Mouse (Mus musculus) intestine, postnatal 0 days (tissue): ENCODE results near the gene Prkaca. TPM values are rescaled to one million over a fixed set of nuclear protein-coding genes. Genes with fewer than 3 reads are reported as not detected.
"Not testable (repeated sequence)": the region's sequence is repeated elsewhere in the genome, so short reads cannot be mapped to it uniquely, and the experiment has no call there.

Source experiments
- ATAC-seq: fragments of 200-750 bp; cut with Nextera tagmentation; 2 replicates; pipeline ENCODE4 v1.8.0; 2017; ENCODE audit warnings: mild to moderate bottlenecking, moderate TSS enrichment, moderate library complexity
- H3K27ac ChIP-seq: fragments of 300-500 bp; sonication (generic); 2 replicates; pipeline ENCODE4 v1.5.1; 2014; ENCODE audit warnings: mild to moderate bottlenecking, low read depth, low read length, moderate library complexity
- H3K27me3 ChIP-seq: fragments of 300-500 bp; sonication (generic); replicated peaks from 2 replicates; pipeline ENCODE4 v1.6.1; 2014; ENCODE audit warnings: low read length, mixed read lengths; ENCODE audit not compliant: control insufficient read depth, insufficient read depth
- H3K36me3 ChIP-seq: fragments of 300-500 bp; sonication (generic); 2 replicates; pipeline ENCODE4 v1.6.1; 2014; ENCODE audit warnings: mild to moderate bottlenecking, moderate library complexity; ENCODE audit not compliant: control insufficient read depth, insufficient read depth
- H3K4me1 ChIP-seq: fragments of 300-500 bp; sonication (generic); replicated peaks from 2 replicates; pipeline ENCODE4 v1.6.1; 2014; ENCODE audit warnings: antibody characterized with exemption, low read length, mixed read lengths; ENCODE audit not compliant: control insufficient read depth, insufficient read depth
- H3K4me2 ChIP-seq: fragments of 300-500 bp; sonication (generic); replicated peaks from 2 replicates; pipeline ENCODE4 v1.6.1; 2014; ENCODE audit warnings: low read depth, mild to moderate bottlenecking, moderate library complexity
- H3K4me3 ChIP-seq: fragments of 300-500 bp; sonication (generic); 2 replicates; pipeline ENCODE4 v1.5.1; 2014; ENCODE audit warnings: low read depth, low read length
- H3K9ac ChIP-seq: fragments of 300-500 bp; sonication (generic); 2 replicates; pipeline ENCODE4 v1.6.1; 2014; ENCODE audit warnings: mild to moderate bottlenecking, low read depth, low read length
- H3K9me3 ChIP-seq: fragments of 300-500 bp; sonication (generic); 2 replicates; pipeline ENCODE4 v1.6.1; 2016; ENCODE audit warnings: mixed run types; ENCODE audit not compliant: control insufficient read depth
- CTCF ChIP-seq: sonication (generic); IDR thresholded peaks from 2 replicates; pipeline ENCODE4 v1.5.1; 2016; ENCODE audit warnings: low read depth, mild to moderate bottlenecking, control low read depth, antibody characterized with exemption, moderate library complexity
- WGBS: fragments of 180-500 bp; shearing (Covaris S2); extraction: QIAGEN DNeasy Blood & Tissue Kit; methylation state at CpG from one replicate; pipeline ENCODE4 v1.1.7; 2014; 5-methylcytosine and 5-hydroxymethylcytosine counted together
- polyA plus RNA-seq: library from polyadenylated mRNA; unstranded; fragments of >200 nt; fragmentation: Nextera tagmentation; extraction: Ambion mirVana; gene quantifications from 2 replicates; pipeline ENCODE4 v1.2.1, GENCODE M21; 2015

Prkaca gene
- polyA plus RNA-seq, 1 experiment from 2014 or later = 70.7 TPM

DNA sequence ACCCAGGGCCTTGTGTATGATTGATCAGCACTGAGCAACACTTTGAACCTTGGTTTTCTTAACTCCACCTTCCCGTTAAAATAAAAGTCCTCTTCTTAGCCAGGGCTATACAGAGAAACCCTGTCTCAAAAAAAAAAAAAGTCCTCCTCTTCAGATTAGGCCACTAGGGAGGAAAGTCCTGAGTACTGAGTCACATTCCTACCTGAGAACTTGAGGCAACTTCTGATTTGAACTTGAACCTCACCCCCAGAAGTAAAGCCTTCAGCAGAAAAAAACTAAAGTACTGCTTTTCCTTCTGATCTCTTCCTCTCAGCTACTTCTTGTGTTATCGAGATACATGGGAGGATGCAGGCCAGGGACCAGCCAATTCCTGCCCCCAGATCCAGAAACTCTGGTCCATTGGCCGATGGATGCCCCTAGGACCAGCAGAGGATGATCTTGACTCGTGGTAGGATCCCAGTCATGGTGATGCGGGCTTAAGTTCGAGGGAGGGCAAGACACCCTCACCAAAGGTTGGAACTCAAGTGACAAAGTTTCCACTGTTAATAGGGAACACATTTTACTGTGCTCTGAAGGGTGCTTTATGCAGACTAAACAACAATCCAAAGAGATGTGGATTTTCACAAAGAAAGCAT is 30.9 kb downstream of the Prkaca start:
- Histone ChIP-seq H3K36me3 (peaks cover 6% of the 10 kb centered on the region; the same call in 1 of the 2 replicates), H3K27me3 (no peaks in the 10 kb centered on the region), H3K4me1 (peaks cover 4% of the 10 kb centered on the region; the same call in 1 of the 2 replicates), H3K4me2 (peak overlapping the region; percentile 93), H3K9ac (peak overlapping the region; percentile 55; the same call in 1 of the 2 replicates), H3K4me3 (peak overlapping the region; percentile 54), H3K27ac (peak overlapping the region; percentile 51; the same call in 1 of the 2 replicates), H3K9me3 (no peaks in the 10 kb centered on the region)
- 0 out of 2 replicates have a peak, but pooled peaks have one; percentile 15 for ATAC-seq
- TF ChIP-seq CTCF = no peak
- 70% methylated on average over 6 of the region's 6 CpGs for WGBS

DNA sequence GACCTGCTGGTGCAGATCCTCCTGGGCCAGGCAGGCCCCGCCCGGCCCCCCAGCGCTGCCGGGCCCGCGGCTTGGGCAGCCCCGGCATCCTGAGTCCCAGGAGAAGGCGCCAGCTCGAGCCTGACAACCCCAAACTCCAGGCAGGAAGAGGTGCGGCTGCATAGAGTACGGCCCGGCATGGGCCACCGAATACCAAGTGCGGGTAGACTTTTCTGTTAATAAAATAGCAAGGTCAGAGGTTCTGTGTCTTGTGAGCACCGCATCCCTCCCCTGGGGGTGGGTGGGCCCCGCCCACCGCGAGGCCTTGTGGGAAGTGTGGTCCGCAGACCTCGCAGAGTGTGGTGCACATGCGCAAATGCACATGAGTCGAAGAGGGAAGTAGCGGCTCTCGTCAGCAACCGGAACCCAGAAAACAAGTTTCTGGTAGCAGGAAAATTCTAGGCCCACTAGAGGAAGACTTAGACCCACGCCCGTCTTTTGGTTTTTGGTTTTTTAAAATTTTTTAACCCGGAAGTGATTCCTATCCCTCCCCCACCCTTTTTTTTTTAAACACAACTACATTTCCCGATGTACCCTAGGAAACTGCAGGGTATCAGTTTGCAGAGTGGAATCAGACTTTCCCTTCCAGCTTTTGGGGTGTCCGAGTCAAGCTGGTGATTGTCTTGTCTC is 31.9 kb downstream of the Prkaca start:
- Histone ChIP-seq H3K9me3 (no peaks in the 10 kb centered on the region), H3K27ac (peak overlapping the region; percentile 51), H3K27me3 (no peaks in the 10 kb centered on the region), H3K4me3 (peak overlapping the region; percentile 54), H3K36me3 (peaks cover 6% of the 10 kb centered on the region; the same call in 1 of the 2 replicates), H3K4me2 (peak overlapping the region; percentile 93), H3K4me1 (0 out of 2 replicates have a peak, but pooled peaks cover 4% of the 10 kb centered on the region), H3K9ac (peak overlapping the region; percentile 55)
- TF ChIP-seq CTCF = no peak
- peak; percentile 80 for ATAC-seq
- WGBS = under 1% methylated on average over 30 of the region's 30 CpGs

DNA sequence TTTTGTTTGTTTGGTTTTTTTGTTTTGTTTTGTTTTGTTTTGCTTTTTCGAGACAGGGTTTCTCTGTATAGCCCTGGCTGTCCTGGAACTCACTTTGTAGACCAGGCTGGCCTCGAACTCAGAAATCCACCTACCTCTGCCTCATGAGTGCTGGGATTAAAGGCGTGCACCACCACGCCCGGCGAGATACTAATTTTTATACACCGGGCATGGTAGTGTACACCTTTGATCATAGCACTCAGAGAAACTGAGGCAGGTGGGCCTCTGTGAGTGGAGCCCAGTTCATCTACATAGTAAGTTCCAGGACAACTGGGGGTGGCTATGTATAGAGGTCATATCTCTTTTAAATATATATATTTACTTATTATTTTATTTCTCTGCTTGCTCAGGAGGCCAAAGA is 32.7 kb downstream of the Prkaca start:
- not testable (repeated sequence) for H3K4me3 ChIP-seq, H3K27ac ChIP-seq, H3K4me1 ChIP-seq, ATAC-seq, H3K27me3 ChIP-seq, H3K9ac ChIP-seq, H3K36me3 ChIP-seq, H3K9me3 ChIP-seq
- 91% methylated on average over 7 of the region's 7 CpGs for WGBS
- H3K4me2 ChIP-seq = peak overlapping the region; percentile 93; the same call in 1 of the 2 replicates

DNA sequence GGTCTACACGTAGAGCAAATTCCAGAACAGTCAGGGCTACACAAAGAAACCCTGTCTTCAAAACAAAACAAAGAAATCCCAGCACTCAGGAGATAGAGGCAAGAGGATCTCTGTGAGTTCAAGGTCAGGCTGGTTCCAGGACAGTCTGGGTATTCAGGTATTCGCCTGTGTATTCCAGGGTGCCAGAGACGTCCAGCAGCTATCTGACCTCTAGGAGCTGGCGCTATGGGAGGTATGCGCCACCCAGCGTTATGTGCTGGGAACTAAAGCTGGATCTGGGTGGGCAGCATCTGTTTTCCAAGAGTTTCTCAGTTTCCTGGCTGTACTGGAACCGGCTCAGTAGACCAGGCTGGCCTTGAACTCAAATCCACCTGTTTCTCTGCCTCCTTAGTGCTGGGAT is 35.6 kb downstream of the Prkaca start:
- WGBS = 29% methylated on average over 7 of the region's 7 CpGs
- Histone ChIP-seq H3K9me3 (no peaks in the 10 kb centered on the region), H3K4me2 (no peak overlapping the region), H3K9ac (no peak overlapping the region), H3K36me3 (no peaks in the 10 kb centered on the region), H3K4me3 (no peak overlapping the region), H3K4me1 (peaks cover 13% of the 10 kb centered on the region), H3K27ac (no peak overlapping the region), H3K27me3 (peaks cover 33% of the 10 kb centered on the region)
- no peak for ATAC-seq
- TF ChIP-seq CTCF = peak; percentile 65

DNA sequence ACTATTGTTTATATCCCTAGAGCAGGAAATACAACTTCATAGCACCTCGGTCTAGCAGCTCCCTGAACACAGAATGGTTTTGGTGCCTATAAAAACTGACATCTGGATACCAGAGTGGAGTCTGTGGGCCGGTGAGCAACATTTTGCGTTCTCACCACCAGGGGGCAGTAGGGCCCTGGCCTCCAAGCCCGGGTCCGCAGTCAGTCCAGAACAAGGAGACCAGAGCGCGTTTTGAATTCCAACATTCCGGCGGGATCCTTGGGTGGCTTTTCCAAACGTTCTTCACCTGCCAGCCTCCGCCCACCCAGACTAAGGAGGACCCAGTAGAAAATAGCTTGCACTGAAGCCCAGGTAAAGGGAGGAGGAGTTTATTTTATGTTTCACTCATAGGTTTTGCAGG is 37.1 kb downstream of the Prkaca start:
- Histone ChIP-seq H3K27me3 (peaks cover 36% of the 10 kb centered on the region), H3K9me3 (no peaks in the 10 kb centered on the region), H3K27ac (no peak overlapping the region), H3K4me1 (peaks cover 10% of the 10 kb centered on the region), H3K4me2 (peak overlapping the region; percentile 91; the same call in 1 of the 2 replicates), H3K9ac (no peak overlapping the region), H3K36me3 (no peaks in the 10 kb centered on the region), H3K4me3 (peak overlapping the region; percentile 52; the same call in 1 of the 2 replicates)
- WGBS = under 1% methylated on average over 11 of the region's 11 CpGs
- ATAC-seq = no peak
- peak; percentile 98 for TF ChIP-seq CTCF
